Mouse (Mus musculus): ENCODE measurements around the gene Rhbg. TPM values are rescaled to one million over a fixed set of nuclear protein-coding genes. Genes with fewer than 3 reads are reported as not detected.
A peak's percentile ranks its signal among the peaks of the same experiment; 100 is the strongest.
"Not testable (repeated sequence)": the region's sequence is repeated elsewhere in the genome, so short reads cannot be mapped to it uniquely, and the experiment has no call there.

Rhbg gene
- polyA plus RNA-seq (2012; rRNA removed): 0.45 and 0.73 TPM in 2 replicates

DNA sequence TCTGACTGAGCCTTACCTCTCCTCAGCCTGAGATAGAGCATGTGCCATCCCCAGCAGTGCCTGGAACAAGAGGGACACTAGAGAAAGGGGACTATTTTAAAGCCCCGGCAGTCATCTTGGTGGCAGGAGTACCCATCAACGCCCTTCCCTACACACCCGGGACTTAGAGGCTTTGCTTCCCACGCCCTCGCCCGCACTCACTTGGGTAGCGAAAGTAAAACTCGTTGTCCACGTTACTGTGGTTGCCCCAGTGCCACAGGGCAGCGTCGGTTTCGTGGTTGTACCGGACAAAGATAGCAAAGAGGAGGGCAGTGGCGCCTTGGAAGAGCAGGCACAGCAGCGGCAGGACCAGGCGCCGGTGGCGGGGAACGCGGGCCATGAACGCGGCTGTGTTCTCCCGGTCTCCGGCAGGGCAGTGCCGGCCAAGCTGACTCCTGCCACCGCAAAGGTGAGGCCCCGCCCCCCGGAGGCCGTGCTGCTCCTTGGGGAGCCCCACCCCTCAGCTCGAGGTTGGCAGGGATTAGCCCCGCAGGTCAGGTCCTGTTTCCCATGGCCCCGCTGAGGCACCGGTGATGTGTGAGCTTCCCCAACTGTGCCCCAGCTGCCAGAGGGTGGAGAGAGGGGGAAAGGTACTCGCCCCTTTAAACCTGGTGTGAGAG, at the start of gene Rhbg:
Rhbg (minus strand) TSS at position 442 of the 659 bp plus-strand sequence.
- peak; percentile 12 for DNase-seq (ENCODE audit: low read depth)
- TF ChIP-seq POLR2A (IDR thresholded peaks at IDR 0.05; ENCODE audit: borderline replicate concordance, extremely low read depth, insufficient read depth, insufficient read length, poor library complexity, severe bottlenecking) (no peak), CTCF (IDR thresholded peaks at IDR 0.05; ENCODE audit: borderline replicate concordance, extremely low read depth, insufficient read depth, insufficient read length) (no peak)

DNA sequence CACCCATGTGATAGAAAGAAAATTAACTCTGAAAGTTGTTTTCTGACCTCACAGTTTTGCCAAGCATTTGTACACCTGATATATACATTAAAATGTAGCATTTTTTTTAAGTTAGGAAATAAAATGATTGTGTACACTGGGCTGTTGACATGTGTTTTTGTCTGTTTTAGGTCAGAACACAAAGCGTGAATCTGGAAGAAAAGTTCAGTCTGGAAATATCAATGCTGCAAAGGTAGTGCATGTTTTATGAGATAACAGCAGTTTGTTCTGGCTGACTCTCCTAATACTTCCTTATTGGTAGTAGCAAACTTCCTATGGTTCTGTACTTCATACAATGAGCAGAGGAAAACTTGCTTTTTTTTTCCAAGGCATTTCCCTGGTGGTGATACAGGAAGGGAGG, 44.7 kb upstream of the Rhbg start:
- no peak for TF ChIP-seq POLR2A (IDR thresholded peaks at IDR 0.05; ENCODE audit: borderline replicate concordance, extremely low read depth, insufficient read depth, insufficient read length, poor library complexity, severe bottlenecking)
- TF ChIP-seq CTCF (IDR thresholded peaks at IDR 0.05; ENCODE audit: borderline replicate concordance, extremely low read depth, insufficient read depth, insufficient read length): no peak

DNA sequence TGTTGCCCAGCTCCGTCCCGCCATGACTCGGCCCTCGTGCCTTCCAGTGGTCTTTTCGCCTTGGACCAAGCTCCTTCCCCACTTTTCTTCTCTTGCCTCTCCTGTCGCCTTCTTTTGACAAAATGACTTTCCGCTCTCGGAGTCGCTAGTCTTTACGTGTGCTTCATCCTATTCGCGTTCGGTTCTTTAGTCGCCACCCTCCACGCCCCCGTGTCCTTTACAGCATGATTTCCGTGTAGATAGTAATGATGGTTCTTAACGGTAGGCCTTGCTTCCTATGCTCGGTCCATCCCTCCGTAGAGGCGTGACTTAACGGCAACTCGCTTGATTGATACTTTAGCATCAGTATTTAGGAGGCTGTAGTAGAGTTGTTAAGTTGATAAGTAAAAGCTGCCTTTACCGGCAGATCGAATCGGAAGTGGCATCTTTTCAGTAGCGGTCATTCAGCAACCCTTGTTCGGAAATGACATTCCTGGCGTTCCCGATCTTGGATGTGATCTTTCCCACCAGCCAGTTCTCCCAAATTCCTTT, 42.9 kb upstream of the Rhbg start:
- TF ChIP-seq CTCF (IDR thresholded peaks at IDR 0.05; ENCODE audit: borderline replicate concordance, extremely low read depth, insufficient read depth, insufficient read length) (no peak), POLR2A (IDR thresholded peaks at IDR 0.05; ENCODE audit: borderline replicate concordance, extremely low read depth, insufficient read depth, insufficient read length, poor library complexity, severe bottlenecking) (no peak)

More for the DNA sequence above, 44.7 kb upstream of the Rhbg start:
- DNase-seq (ENCODE audit: low read depth): no peak

DNA sequence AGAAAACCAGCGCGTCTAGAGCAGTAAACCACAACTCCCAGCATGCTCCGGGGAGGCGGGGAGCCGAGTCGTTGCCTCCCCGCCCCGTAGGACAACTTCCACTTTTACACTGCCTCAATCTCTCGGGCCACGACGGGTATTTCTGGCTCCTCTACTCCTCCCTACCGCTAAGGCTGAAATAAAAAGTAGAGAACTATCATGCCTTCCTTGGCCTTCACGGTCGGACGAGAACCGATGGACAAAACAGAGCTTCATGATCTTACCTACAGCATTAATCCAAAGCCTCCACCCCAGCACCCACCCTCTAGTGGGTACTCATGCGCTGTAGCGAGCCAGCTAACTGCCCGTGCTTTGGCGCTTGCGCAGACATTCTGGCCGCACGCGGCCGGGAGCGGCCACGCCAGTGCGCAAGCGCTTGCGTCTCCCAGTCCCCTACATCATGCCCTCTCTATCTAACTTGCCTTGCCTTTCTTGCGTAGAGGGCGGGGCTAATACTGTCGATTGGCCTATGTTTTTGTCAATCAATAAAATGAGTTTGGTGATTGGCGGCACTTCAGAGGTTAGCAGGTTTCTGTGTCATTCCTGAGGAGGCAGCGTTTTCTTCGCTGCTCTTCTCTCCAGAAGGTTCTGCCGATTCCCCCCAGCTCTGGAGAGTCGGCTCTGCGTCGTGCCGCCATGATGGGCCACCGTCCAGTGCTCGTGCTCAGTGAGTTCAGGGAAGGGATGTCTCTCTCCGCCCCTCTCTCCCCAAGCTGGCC, 42.2 kb upstream of the Rhbg start, which contains the start of the genes Tsacc and Cct3:
Tsacc (minus strand) TSS at position 439 of the 758 bp plus-strand sequence.
Cct3 (plus strand) TSS at position 556 of the 758 bp plus-strand sequence.
- DNase-seq (ENCODE audit: low read depth): peak; percentile 100
- TF ChIP-seq POLR2A (IDR thresholded peaks at IDR 0.05; ENCODE audit: borderline replicate concordance, extremely low read depth, insufficient read depth, insufficient read length, poor library complexity, severe bottlenecking) (peak; percentile 56; the same call in 1 of the 2 replicates), CTCF (IDR thresholded peaks at IDR 0.05; ENCODE audit: borderline replicate concordance, extremely low read depth, insufficient read depth, insufficient read length) (peak; percentile 36; the same call in 1 of the 2 replicates)

More for the DNA sequence above, 42.9 kb upstream of the Rhbg start:
- no peak for DNase-seq (ENCODE audit: low read depth)

DNA sequence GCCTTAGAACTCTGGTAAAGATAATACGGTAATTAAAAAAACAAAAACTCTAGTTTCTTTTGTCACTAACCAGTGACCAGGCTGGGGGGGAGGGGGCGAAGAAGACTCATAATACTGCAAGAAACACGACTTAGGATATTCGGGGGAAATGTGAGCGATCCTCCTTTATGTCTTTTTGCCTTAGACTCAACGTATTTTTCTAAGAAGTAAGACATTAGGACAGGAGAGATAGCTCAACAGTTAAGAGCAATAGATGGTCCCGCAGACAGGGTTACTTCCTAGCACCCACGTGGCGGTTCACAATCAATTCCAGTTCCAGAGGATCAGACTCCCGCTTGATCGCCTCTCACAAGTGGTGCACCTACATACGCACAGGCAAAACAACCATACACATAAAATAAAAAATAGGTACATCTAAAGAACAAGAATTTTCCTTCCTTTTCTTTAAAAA, 41.6 kb upstream of the Rhbg start:
- no peak for DNase-seq (ENCODE audit: low read depth)
- no peak for TF ChIP-seq CTCF (IDR thresholded peaks at IDR 0.05; ENCODE audit: borderline replicate concordance, extremely low read depth, insufficient read depth, insufficient read length)
- no peak for TF ChIP-seq POLR2A (IDR thresholded peaks at IDR 0.05; ENCODE audit: borderline replicate concordance, extremely low read depth, insufficient read depth, insufficient read length, poor library complexity, severe bottlenecking)

DNA sequence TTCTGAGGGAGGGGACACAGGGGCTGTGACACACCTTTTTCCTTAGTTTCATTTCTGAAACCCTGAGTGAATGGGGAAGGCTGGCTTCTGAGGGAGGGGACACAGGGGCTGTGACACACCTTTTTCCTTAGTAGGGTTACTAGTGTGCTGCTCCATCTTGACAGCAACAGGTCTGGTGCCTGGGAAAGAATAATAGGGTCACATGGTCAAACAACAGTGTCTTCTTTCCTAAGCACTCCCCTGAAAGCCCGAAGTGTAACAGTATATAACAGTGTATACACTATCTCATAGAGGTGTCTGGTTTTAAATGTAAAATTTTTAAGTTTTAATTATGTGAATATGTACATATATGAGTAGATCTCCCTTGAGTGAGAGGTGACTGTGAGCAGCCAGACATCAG, 40.8 kb upstream of the Rhbg start:
- not testable (repeated sequence) for DNase-seq (ENCODE audit: low read depth)

DNA sequence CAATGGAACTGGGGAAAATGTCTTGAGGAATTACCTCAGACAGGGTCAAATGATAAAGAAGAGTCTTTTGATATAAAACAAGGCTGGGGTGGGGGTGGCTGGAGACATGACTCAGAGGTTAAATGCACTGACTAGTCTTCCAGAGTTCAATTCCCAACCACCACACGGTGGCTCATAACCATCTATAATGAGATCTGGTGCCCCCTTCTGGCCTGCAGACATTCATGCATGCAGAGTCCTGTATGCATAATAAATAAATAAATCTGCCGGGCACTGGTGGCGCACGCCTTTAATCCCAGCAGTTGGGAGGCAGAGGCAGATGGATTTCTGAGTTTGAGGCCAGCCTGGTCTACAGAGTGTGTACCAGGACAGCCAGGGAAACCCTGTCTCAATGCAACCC, 37.5 kb upstream of the Rhbg start:
- TF ChIP-seq CTCF (IDR thresholded peaks at IDR 0.05; ENCODE audit: borderline replicate concordance, extremely low read depth, insufficient read depth, insufficient read length) (peak; percentile 36; the same call in 1 of the 2 replicates), POLR2A (IDR thresholded peaks at IDR 0.05; ENCODE audit: borderline replicate concordance, extremely low read depth, insufficient read depth, insufficient read length, poor library complexity, severe bottlenecking) (no peak)
- peak; percentile 26 for DNase-seq (ENCODE audit: low read depth)

DNA sequence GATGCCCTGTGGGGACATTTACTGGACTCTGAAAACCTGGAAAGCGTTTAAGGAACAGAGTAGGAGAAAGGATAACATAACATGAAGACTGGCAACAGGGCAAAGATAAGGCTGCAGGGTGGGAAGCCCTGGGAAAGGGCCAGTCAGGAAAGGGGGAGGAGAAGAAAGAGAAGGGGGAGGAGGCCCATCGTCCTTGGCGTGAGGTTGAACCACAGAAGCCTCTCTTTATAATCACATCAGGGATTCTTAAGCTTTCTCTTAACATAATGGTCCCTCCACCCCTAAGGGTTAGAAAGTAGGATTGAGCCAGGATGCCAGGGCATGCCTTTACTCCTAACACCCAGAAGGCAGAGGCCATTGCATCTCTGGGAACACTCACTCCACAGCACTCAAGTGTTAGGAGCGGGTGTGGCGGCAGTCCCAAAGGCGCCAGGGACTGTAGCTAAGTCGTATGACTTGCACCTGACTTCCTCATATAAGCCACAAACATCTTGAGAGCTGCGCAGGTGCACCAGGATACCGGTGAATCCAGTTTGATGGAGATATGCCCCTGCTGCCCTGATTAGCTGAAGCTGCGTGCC, 33.7 kb upstream of the Rhbg start:
- not testable (repeated sequence) for DNase-seq (ENCODE audit: low read depth)

DNA sequence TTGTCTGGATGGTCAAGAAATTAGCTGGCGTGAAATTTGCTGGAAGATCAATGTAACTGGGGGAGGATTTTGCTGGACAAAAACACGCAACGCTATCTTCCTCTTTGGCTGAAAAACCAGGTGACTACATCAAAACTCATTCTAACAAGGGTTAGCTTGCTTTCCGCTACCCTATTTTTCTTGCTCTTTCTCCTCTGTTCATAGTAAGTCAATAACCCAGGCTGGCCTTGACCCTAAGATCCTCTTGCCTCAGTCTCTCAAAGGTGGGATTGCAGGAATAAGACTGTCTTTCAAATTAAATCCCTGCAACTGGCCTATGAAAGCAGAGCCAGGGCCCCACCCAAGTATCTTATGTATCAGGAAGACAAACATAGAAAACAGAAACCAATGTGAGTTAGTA, 32.6 kb upstream of the Rhbg start, which contains the start of gene Gm38392:
Gm38392 (minus strand) TSS at position 101 of the 400 bp plus-strand sequence.
- no peak for DNase-seq (ENCODE audit: low read depth)
- TF ChIP-seq POLR2A (IDR thresholded peaks at IDR 0.05; ENCODE audit: borderline replicate concordance, extremely low read depth, insufficient read depth, insufficient read length, poor library complexity, severe bottlenecking) (no peak), CTCF (IDR thresholded peaks at IDR 0.05; ENCODE audit: borderline replicate concordance, extremely low read depth, insufficient read depth, insufficient read length) (no peak)

DNA sequence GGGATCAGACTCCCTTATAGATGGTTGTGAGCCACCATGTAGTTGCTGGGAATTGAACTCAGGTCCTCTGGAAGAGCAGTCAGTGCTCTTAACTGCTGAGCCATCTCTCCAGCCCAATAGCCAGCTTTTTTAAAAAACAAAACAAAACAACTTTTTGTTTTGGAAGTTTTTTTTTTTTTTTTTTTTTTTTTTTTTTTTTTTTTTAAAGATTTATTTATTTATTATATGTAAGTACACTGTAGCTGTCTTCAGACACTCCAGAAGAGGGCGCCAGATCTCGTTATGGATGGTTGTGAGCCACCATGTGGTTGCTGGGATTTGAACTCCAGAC, 31.0 kb upstream of the Rhbg start:
- not testable (repeated sequence) for DNase-seq (ENCODE audit: low read depth)

DNA sequence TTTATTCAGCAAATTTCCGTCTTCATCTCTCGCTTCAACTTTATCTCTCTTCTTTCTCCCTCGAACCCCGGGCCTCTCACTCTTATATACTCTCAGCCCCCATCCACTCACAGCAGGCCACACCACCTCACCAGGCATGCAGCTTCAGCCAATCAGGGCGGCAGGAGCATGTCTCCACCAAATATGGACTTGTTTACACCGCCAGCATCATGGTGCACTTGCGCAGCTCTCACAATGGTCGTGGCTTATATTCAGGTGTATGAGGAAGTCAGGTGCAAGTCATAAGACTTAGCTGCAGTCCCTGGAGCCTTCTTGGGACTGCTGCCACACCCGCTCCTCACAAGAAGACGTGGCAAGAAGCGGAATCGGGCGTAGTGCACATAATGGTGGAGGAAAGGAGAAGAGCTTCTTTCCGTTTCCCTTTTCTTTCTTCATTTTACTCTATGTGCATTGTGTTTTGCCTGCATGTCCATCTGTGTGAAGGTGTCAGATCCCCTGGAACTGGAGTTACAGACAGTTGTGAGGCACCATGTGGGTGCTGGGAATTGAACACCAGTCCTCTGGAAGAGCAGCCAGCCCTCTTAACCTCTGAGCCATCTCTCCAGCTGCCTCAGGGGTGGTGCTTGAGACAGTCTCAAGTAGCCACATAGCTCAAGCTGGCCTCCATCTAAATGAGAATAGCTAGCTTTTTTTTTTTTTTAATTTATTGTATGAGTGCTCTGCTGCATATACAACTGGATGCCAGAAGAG, 30.5 kb upstream of the Rhbg start:
- DNase-seq (ENCODE audit: low read depth): not testable (repeated sequence)

DNA sequence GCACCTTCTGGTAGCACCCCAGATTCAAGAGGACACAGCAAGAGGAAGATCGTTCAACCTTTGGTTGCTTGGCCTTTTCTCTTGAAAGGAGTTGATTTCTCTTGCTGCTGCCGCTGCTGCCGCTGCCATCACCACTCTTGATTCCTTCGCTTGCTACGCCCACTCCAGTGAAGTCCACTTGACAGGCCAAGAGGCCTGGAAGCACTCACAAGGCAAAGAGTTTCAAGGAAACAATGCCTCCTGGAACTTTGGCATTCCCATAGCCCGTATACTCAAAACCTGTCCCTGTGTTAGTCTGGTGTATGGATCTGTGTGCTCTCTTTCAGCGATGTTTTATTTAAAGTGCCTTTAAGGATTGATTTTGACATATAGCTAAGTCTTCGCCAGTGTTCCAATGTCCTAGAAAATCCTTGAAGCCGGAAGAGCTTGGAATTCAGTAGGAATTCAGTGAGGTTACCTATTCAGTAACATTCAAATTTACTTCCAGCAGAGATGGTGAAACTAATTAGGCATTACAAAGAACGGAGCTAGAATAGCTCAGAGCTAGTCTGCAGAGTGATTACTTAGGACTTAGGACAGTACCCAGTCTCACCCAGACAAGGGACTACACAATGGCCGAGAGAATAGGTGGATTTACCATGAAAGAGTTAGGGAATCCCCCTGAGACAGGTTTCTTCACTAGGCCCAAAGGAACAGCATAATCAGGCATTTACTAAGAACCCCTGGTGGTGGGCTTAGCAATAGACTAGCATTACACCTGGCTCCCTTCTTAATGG, 26.8 kb upstream of the Rhbg start:
- DNase-seq (ENCODE audit: low read depth): not testable (repeated sequence)
